Mouse (Mus musculus) monocyte, adult 2 months (primary cell): ENCODE data around the gene Sugp1.
"Not testable (repeated sequence)": the region's sequence is repeated elsewhere in the genome, so short reads cannot be mapped to it uniquely, and the experiment has no call there.

ENCODE experiments used
- DNase-seq, 2 experiments: peaks; one replicate each; pipeline ENCODE4 v3.0.0; 2022; ENCODE audit warnings: low spot score in 2 of 2, low read depth in 1 of 2

Sugp1 gene

DNA sequence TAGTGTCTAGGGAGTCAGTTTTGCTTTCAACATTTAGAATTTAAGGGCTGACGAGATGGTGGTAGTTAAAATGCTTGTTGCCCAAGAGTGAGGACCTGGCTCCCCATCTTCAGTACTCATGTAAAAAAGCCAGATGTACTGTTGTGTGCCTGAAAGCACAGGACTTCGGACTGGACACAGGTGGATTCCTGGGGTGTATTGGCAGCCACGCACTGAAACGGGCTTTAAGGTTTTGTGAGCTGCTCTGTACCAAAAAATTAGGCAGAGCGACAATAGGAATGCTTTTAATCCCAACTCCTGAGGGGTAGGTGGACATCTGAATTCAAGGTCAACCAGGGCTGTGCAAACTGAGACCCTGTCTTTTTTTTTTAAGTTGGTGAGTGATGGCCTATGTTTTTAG, 1.4 kb downstream of the Sugp1 start:
- DNase-seq: no peak

- DNase-seq: no peak
Observed at GRCm38 (mm10) chr8:70049662-70050061, 7.0 kb downstream of the Sugp1 start.

- not testable (repeated sequence) for DNase-seq
Observed at GRCm38 (mm10) chr8:70050434-70050833, 7.8 kb downstream of the Sugp1 start.

DNA sequence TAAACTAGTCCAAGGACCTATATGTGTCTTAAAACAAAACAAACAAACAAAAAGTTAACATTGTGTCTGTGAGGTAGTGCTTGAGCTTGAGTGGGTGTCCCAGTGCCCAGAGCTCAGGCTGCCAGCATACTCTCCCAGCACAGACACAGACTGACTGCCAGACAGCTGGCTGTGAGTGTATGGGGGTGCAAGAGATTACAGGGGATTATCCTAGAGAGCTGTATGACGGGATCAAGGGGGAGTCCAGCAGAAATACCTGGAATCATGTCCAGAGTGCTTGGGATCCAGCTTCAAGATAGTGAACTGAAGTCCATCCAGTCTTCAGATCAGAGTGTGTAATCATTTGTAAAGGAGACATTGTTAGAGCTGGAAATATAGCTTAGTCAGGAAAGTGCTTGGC, 15.1 kb downstream of the Sugp1 start:
- DNase-seq: no peak

DNA sequence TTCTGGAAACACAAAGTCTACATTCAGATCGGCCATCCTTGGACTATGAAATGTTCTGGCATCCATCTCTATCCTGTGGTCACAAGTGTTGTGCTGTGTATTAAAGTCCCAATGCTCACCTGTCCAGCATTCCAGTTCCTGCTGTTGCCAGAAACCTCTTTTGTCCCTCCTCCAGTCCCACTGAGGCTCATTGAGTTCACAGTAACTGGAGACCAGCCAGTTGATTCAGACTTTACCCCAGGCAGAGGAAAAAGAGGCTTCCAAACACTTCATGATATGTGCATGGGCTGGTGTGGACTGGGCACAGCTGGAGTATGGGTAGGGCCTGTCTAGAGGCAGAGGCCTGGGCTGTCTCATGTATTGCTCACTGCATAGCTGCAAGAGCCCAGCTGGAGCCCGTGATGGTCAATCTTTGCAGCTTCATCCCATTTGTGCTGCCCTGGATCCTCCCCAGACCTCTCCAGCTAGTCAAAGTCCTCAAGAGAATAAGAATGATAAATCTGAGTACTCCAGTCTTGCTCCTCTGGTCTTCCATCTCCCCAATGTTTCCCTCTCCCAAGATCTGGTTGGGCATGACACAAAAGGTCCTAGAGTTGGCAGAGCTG, 29.3 kb downstream of the Sugp1 start:
- no peak for DNase-seq

DNA sequence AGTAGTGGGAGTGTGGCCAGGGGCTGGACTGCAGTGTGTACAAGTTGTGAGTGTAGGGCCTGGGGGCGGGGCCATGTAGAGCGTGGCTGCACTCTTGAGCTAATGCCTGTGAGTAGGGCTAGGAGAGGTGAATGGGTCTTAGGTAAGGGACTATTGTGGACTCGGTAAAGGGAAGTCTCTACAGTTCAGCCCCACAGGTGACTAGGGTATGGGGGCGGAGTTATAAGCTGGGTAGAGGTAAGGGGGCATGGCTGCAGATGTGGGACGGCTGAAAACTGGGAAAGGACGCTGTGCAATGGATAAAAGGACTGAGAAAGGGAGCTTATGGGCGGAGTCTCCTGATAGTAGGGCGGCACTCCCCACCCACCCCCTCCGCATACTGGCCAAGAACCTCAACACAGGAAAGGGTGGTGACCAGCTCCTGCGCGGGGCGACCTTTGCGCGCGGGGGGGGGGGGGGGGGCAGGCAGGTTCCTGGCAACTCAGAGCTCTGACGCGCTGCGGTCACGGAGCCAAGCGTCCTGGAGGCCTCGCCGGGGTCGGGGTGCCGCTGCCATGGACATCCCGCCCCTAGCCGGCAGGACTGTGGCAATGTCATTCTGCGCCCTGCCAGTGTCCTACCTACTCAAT, 29.9 kb downstream of the Sugp1 start, which contains the start of gene Tm6sf2:
TSS of gene Tm6sf2 (plus strand) at position 484 of the 629 bp plus-strand sequence.
- DNase-seq: no peak

DNA sequence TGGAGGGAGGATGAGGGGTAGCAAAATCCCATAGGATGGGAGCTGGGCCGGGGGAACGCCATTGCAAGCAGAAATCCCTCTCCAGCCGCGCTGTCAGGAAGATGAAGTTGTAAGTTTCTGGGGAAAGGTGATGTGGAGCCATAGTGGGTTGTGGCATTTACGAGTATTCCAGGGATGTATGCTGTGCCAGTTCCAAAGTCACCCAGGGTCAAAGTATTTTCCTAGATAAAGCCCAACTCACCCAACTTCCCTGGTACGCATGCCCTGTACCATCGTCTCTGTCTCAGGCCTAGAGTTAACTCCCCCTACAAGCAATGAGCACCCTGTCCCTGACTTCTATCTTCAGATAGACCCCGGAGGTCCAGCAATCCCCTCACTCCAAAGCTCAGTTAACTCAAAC, 30.5 kb downstream of the Sugp1 start:
- DNase-seq: no peak

DNA sequence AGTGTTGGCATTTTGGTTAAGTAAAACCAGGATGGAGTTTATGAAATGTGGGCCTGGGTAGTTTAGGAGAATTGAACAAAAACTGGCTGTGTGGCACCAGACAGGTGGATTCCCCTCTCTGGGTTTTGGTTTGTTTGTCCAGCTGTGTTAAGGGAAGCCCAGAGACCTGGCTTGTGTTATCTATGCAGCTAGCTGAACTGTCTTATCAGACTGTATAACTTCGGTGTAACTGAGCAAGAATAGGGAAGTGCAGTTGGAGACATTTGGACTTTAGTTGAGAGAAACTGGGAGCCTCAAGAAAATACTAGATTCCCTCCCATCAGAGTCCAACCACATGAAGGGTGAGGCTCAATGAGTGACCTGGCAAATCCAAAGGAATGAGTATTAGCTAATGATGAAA, 31.1 kb downstream of the Sugp1 start:
- DNase-seq: no peak

DNA sequence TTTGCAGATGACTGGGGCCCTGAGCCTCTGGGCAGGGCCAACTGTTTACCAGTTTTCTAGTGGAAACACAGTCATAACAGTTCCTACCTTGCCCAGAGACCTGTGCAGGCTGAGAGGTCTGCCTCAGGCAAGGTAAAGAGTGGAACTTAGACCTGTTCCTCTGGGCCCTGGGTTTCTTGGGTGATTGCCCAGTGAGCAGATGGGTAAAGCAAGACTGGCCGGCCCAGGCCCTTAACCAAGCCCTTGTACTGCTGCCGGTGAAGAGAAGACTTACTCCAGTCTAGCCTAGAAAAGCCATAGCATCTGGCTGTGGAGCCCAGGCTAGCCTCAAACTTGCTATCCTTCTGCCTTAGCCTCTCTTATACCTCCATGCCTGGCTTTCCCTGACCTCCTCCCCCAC, 39.4 kb downstream of the Sugp1 start:
- no peak for DNase-seq

DNA sequence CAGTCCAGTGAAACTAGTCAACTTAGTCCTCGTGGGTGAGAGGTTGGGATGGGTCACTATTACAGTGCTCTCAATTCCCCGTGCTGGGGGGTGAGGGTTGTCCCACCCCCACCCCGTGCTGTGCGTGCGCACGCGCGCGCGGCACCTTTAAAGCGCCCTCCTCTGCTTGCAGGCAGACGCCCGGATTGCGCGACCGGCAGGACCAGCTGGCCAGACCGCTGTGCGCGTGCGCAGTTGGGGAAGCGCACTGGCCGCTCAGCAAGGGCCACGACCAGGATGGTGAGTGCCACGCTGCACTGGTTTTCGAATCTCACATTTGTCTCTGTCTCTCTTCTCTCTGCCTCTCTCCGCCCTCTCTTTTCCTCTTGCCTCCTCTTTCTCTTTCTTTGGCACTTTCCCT, 40.7 kb downstream of the Sugp1 start, which contains the start of gene Hapln4:
TSS of gene Hapln4 (plus strand) at position 173 of the 400 bp plus-strand sequence.
- no peak for DNase-seq

DNA sequence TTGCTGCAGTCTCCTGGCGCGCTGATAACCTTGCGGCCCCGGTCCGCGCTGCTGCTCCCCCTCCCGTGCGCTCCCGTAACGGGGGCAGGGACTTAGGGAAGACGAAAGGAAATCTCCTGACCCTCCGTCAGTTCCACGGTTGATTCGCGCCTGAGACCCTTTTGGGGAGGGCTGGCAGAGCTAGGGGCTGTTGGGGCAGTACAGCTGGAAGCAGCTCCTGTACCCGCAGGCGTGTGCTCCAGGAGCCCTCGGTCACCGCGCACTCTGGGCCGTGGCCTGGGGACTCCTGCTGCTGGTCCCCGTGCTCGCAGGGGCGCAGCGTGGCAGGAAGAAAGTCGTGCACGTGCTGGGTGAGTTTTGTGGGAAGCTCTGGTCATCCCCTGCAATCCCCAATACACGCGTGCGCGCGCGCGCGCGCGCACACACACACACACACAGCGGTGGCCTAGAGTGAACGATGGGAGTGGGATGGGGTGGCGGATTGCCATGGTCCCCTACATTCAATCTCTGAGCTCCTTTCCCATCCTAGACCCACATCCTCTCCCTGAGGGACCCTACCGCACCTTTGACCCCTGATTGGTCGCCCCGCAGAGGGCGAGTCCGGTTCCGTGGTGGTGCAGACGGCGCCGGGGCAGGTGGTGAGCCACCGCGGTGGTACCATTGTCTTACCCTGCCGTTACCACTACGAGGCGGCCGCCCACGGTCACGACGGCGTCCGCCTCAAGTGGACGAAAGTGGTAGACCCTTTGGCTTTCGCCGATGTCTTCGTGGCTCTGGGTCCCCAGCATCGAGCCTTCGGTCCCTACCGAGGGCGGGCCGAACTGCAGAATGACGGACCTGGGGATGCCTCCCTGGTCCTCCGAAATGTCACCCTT, 41.8 kb downstream of the Sugp1 start:
- DNase-seq: no peak

DNA sequence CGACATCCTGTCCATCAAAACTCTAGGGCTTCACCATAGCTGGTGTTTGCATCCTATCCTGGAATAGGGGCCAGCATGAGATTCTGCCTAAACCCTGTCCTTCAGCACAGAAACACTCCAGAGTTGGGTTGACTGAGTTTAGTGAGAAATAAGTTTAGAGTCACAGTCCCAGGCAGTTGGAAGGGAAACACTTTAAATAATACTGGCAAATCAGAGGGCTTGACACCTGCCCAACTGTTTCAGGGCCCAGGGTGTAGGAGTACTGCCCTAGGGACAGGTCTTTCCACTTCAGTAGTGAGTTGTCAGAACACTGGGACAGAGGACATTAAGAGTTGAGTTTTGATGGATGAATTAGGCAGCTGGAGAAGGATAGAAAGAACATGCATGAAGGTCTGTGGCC, 43.5 kb downstream of the Sugp1 start:
- no peak for DNase-seq

- DNase-seq: no peak
Observed at GRCm38 (mm10) chr8:70087237-70087636, 44.6 kb downstream of the Sugp1 start.

GRCm38 (mm10) chr8:70087836-70088650, 45.4 kb downstream of the Sugp1 start:
- DNase-seq: no peak

DNA sequence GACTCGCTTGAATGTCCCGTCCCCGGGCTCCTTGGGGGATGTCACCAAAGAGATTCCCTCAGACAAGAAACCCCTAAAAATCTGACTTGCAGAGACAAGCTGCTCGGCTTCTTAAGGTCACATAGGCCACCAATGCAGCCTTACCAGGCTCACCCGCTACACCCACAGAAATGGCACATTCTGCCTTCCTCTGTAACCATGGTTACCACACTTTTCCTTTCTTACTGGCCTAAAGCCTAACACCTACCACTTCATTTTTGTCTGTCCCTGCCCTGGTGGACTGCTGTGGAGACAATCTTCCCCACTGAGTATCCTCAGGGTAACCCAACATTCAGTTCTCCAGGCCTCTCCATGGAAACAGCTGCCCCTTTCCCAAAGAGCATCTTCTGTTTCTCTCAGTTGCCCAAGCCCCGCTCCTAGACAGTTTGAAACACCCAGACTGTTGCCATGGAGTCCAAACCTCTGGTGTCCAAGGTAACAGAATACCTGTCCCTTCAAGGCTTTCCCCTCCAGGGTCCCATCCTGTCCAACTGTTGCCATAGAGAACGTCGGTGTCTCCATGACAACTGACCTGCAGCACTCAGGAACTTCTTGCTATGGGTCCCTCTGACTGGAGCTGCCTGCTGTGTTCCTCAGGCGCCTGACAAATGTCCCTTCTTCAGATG, 46.8 kb downstream of the Sugp1 start:
- DNase-seq: no peak

- DNase-seq: no peak
Observed at GRCm38 (mm10) chr8:70092786-70093185, 50.2 kb downstream of the Sugp1 start.

DNA sequence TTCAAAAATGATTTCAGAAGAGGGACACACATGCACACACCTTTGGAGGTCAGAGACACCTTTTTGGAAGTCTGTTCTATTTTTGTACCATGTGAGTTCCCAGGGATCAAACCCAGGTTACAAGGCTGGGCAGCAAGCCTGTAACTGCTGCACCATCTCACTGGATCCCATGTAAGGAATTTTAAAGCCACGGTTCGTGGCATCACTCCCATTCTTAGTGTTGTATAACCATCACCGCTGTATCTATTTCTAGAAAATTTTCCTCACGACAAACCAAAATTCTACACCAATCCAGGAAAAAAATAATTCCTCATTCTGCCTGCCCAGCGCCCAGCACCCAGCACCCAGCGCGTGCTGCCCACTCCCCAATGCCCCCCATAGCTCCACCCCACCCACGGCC, 56.7 kb downstream of the Sugp1 start:
- no peak for DNase-seq

GRCm38 (mm10) chr8:70100241-70100640, 57.6 kb downstream of the Sugp1 start:
- no peak for DNase-seq

DNA sequence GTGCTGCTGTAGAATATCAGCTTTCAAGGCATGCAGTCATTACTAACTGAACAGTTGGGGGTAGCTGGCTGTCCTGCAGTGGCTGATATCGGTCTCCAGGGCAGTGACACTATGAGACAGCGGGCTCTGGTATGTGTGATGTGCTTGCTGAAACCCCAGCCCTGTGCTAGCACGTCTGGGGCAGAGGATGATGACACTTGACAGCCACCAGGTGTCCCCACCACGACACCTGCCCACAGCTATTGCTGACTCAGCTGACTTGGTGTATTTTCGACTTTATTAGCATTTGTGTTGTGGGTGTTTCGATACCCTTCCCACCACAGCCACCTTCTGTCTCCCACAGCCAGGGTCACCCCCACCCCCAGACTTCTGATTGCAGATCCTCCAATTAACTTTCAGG, 61.9 kb downstream of the Sugp1 start:
- DNase-seq: no peak

DNA sequence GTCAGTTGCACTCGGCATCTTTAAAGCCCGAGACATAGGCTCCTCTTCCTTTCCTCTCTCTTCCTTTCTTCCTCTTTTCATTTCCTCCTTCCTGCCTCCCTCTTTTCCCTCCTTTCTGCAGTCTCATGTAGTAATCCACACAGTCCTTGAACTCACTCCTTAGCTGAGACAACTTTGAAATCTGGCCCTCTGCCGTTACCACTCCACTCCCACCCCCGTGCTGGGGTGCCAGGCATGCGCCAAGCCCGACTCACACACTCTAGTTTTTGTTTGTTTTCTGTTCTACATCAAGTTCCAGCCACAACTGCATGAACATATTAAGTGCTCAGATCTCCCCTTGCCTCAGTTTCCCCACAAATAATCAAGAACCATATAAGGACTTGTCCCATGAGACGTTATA, 62.3 kb downstream of the Sugp1 start:
- DNase-seq: no peak

- DNase-seq: no peak
Observed at GRCm38 (mm10) chr8:70110451-70110850, 67.8 kb downstream of the Sugp1 start.
